Mouse (Mus musculus) stomach, embryonic 16.5 days (tissue): ENCODE results near the gene Pcdh17. TPM values are rescaled to one million over a fixed set of nuclear protein-coding genes. Genes with fewer than 3 reads are reported as not detected.

Experiments used
- ATAC-seq: fragments of 200-750 bp; cut with Nextera tagmentation; 2 replicates; pipeline ENCODE4 v1.8.0; 2017; ENCODE audit warnings: moderate number of reproducible peaks, moderate TSS enrichment; ENCODE audit not compliant: insufficient read depth, low FRiP score
- H3K27ac ChIP-seq: fragments of 300-500 bp; sonication (generic); 2 replicates; pipeline ENCODE4 v1.5.1; 2014; ENCODE audit warnings: low read length
- H3K27me3 ChIP-seq: fragments of 300-500 bp; sonication (generic); 2 replicates; pipeline ENCODE4 v1.6.1; 2014; ENCODE audit warnings: low read length, control low read depth, mixed read lengths; ENCODE audit not compliant: control insufficient read depth, insufficient read depth
- H3K36me3 ChIP-seq: fragments of 300-500 bp; sonication (generic); 2 replicates; pipeline ENCODE4 v1.6.1; 2014; ENCODE audit warnings: low read length; ENCODE audit not compliant: control insufficient read depth, insufficient read depth
- H3K4me1 ChIP-seq: fragments of 300-500 bp; sonication (generic); 2 replicates; pipeline ENCODE4 v1.6.1; 2014; ENCODE audit warnings: low read length, control low read depth, mixed read lengths; ENCODE audit not compliant: control insufficient read depth, insufficient read depth
- H3K4me2 ChIP-seq: fragments of 300-500 bp; sonication (generic); 2 replicates; pipeline ENCODE4 v1.6.1; 2014; ENCODE audit warnings: low read depth, low read length, mixed read lengths
- H3K4me3 ChIP-seq: fragments of 300-500 bp; sonication (generic); replicated peaks from 2 replicates; pipeline ENCODE4 v1.5.1; 2014; ENCODE audit warnings: mild to moderate bottlenecking, low read length
- H3K9ac ChIP-seq: fragments of 300-500 bp; sonication (generic); 2 replicates; pipeline ENCODE4 v1.6.1; 2014; ENCODE audit warnings: low read length
- H3K9me3 ChIP-seq: fragments of 300-500 bp; sonication (generic); replicated peaks from 2 replicates; pipeline ENCODE4 v1.6.1; 2016; ENCODE audit warnings: low read length, control low read depth; ENCODE audit not compliant: control insufficient read depth
- WGBS: fragments of 180-500 bp; shearing (Covaris S2); extraction: QIAGEN DNeasy Blood & Tissue Kit; methylation state at CpG from one replicate; pipeline ENCODE4 v1.1.7; 2014; 5-methylcytosine and 5-hydroxymethylcytosine counted together
- polyA plus RNA-seq: library from polyadenylated mRNA; unstranded; fragments of >200 nt; fragmentation: Nextera tagmentation; extraction: Ambion mirVana; gene quantifications from 2 replicates; pipeline ENCODE4 v1.2.1, GENCODE M21; 2015

Gene Pcdh17
- polyA plus RNA-seq, 1 experiment from 2014 or later, result 7.1 TPM

GRCm38 (mm10) chr14:84444663-84445502, 1.5 kb downstream of the Pcdh17 start:
- Histone ChIP-seq H3K4me1 (peaks cover 18% of the 10 kb centered on the region), H3K27ac (no peak overlapping the region), H3K9ac (peak overlapping the region; percentile 58; the same call in 1 of the 2 replicates), H3K36me3 (no peaks in the 10 kb centered on the region), H3K4me3 (peak overlapping the region; percentile 62), H3K4me2 (peak overlapping the region; percentile 88), H3K9me3 (no peaks in the 10 kb centered on the region), H3K27me3 (peaks cover 36% of the 10 kb centered on the region)
- ATAC-seq, result no peak
- WGBS, result 1% methylated on average over 20 of the region's 21 CpGs

GRCm38 (mm10) chr14:84445503-84446410, 2.4 kb downstream of the Pcdh17 start:
- ATAC-seq, result no peak
- Histone ChIP-seq H3K4me3 (peak overlapping the region; percentile 62), H3K9me3 (no peaks in the 10 kb centered on the region), H3K27ac (peak overlapping the region; percentile 29; the same call in 1 of the 2 replicates), H3K4me2 (peak overlapping the region; percentile 88), H3K4me1 (peaks cover 18% of the 10 kb centered on the region), H3K36me3 (no peaks in the 10 kb centered on the region), H3K27me3 (peaks cover 36% of the 10 kb centered on the region), H3K9ac (peak overlapping the region; percentile 58)
- WGBS, result under 1% methylated on average over 59 of the region's 59 CpGs

- WGBS, result 6% methylated on average over 37 of the region's 37 CpGs
- Histone ChIP-seq H3K9ac (peak overlapping the region; percentile 58), H3K36me3 (no peaks in the 10 kb centered on the region), H3K27me3 (peaks cover 36% of the 10 kb centered on the region), H3K4me2 (peak overlapping the region; percentile 88), H3K4me3 (peak overlapping the region; percentile 62), H3K27ac (no peak overlapping the region), H3K4me1 (peaks cover 18% of the 10 kb centered on the region), H3K9me3 (no peaks in the 10 kb centered on the region)
- no peak for ATAC-seq
Measured at GRCm38 (mm10) chr14:84446411-84446915, 3.1 kb downstream of the Pcdh17 start.

- Histone ChIP-seq H3K4me1 (peaks cover 18% of the 10 kb centered on the region), H3K4me3 (peak overlapping the region; percentile 62), H3K9ac (peak overlapping the region; percentile 58; the same call in 1 of the 2 replicates), H3K4me2 (peak overlapping the region; percentile 88), H3K27ac (no peak overlapping the region), H3K27me3 (peaks cover 36% of the 10 kb centered on the region), H3K9me3 (no peaks in the 10 kb centered on the region), H3K36me3 (no peaks in the 10 kb centered on the region)
- 0 out of 2 replicates have a peak, but pooled peaks have one; percentile 10 for ATAC-seq
- 7% methylated on average over 45 of the region's 45 CpGs for WGBS
Measured at GRCm38 (mm10) chr14:84446941-84447641, 3.7 kb downstream of the Pcdh17 start.

GRCm38 (mm10) chr14:84447661-84448380, 4.5 kb downstream of the Pcdh17 start:
- Histone ChIP-seq H3K9me3 (no peaks in the 10 kb centered on the region), H3K4me1 (peaks cover 18% of the 10 kb centered on the region), H3K4me3 (peak overlapping the region; percentile 62), H3K9ac (peak overlapping the region; percentile 58; the same call in 1 of the 2 replicates), H3K27ac (no peak overlapping the region), H3K4me2 (peak overlapping the region; percentile 88), H3K36me3 (no peaks in the 10 kb centered on the region), H3K27me3 (peaks cover 36% of the 10 kb centered on the region)
- no peak for ATAC-seq
- 5% methylated on average over 45 of the region's 45 CpGs for WGBS

- 8% methylated on average over 15 of the region's 15 CpGs for WGBS
- H3K4me3 ChIP-seq, result peak overlapping the region; percentile 62
- peak overlapping the region; percentile 35 for H3K9ac ChIP-seq
- peaks cover 36% of the 10 kb centered on the region for H3K27me3 ChIP-seq
- no peak overlapping the region for H3K27ac ChIP-seq
- ATAC-seq, result no peak
- no peaks in the 10 kb centered on the region for H3K9me3 ChIP-seq
- H3K36me3 ChIP-seq, result no peaks in the 10 kb centered on the region
- peak overlapping the region; percentile 88 for H3K4me2 ChIP-seq
- peaks cover 18% of the 10 kb centered on the region for H3K4me1 ChIP-seq
Measured at GRCm38 (mm10) chr14:84448381-84448771, 5.0 kb downstream of the Pcdh17 start.

GRCm38 (mm10) chr14:84454074-84454845, 10.9 kb downstream of the Pcdh17 start:
- no peak for ATAC-seq
- Histone ChIP-seq H3K9ac (no peak overlapping the region), H3K36me3 (no peaks in the 10 kb centered on the region), H3K27me3 (peaks cover 2% of the 10 kb centered on the region; the same call in 1 of the 2 replicates), H3K4me3 (no peak overlapping the region), H3K9me3 (no peaks in the 10 kb centered on the region), H3K4me2 (no peak overlapping the region), H3K4me1 (no peaks in the 10 kb centered on the region), H3K27ac (no peak overlapping the region)
- 49% methylated on average over 4 of the region's 4 CpGs for WGBS
